In genomic region chr13:14111146-14111545, GRCm38 (mm10) we compare ENCODE assay signal across 21 mouse cellular contexts.
"Had no signal": no experiment of that assay in that cellular context is flagged by ENCODE, and none has a peak within 500 bp of the region (broad histone marks: within the 10 kb centered on the region; RNA-seq: fewer than 3 reads in every experiment).

No protein-coding gene starts in this region.

- ATAC-seq: hindbrain, postnatal 0 days; intestine, embryonic 16.5 days; liver, embryonic 12.5 days had no signal

- H3K27me3 ChIP-seq: heart, embryonic 12.5 days; hindbrain, embryonic 12.5 days; kidney, embryonic 15.5 days; limb, embryonic 13.5 days; limb, embryonic 15.5 days; liver, embryonic 12.5 days had no signal

- H3K36me3 ChIP-seq: heart, embryonic 12.5 days; hindbrain, embryonic 10.5 days; hindbrain, embryonic 12.5 days; kidney, embryonic 15.5 days; limb, embryonic 13.5 days; limb, embryonic 15.5 days; liver, embryonic 12.5 days had no signal

- H3K27ac ChIP-seq: heart, adult 2 months; hindbrain, embryonic 10.5 days; hindbrain, embryonic 12.5 days; hindbrain, embryonic 14.5 days; hindbrain, postnatal 0 days; kidney, postnatal 0 days; limb, embryonic 13.5 days; limb, embryonic 15.5 days; liver, embryonic 14.5 days had no signal

- DNase-seq: gastrocnemius, adult 2 months; gastrocnemius, postnatal 10 days; gastrocnemius, postnatal 25 days; heart, adult 2 months; heart, postnatal 10 days; heart, postnatal 4 days; layer of hippocampus, adult 9-11 months; layer of hippocampus, postnatal 36 days; left cerebral cortex, postnatal 4 days had no signal

- H3K4me1 ChIP-seq: limb, embryonic 13.5 days; limb, embryonic 15.5 days had no signal

- H3K9ac ChIP-seq: heart, embryonic 12.5 days; hindbrain, embryonic 12.5 days; hindbrain, embryonic 14.5 days; kidney, embryonic 15.5 days; limb, embryonic 13.5 days; limb, embryonic 15.5 days; liver, embryonic 12.5 days; liver, embryonic 14.5 days had no signal

- H3K4me2 ChIP-seq: heart, embryonic 12.5 days; hindbrain, embryonic 12.5 days; hindbrain, embryonic 14.5 days; kidney, embryonic 15.5 days; limb, embryonic 13.5 days; limb, embryonic 15.5 days; liver, embryonic 12.5 days had no signal

- H3K4me3 ChIP-seq: gastrocnemius, adult 2 months; heart, adult 2 months; heart, embryonic 12.5 days; hindbrain, embryonic 10.5 days; hindbrain, embryonic 12.5 days; kidney, embryonic 15.5 days; limb, embryonic 13.5 days; limb, embryonic 15.5 days; liver, embryonic 12.5 days had no signal

- H3K9me3 ChIP-seq: heart, embryonic 12.5 days; hindbrain, embryonic 10.5 days; hindbrain, embryonic 12.5 days; kidney, embryonic 15.5 days; limb, embryonic 13.5 days; limb, embryonic 15.5 days; liver, embryonic 12.5 days had no signal
